Mouse (Mus musculus) heart, postnatal 0 days (tissue): ENCODE measurements around the gene B4galnt1.

Source experiments
- CTCF ChIP-seq: IDR thresholded peaks from 2 replicates; pipeline ENCODE4 v1.5.1; 2016; ENCODE audit warnings: antibody characterized with exemption, control low read depth, low read depth
- EP300 ChIP-seq: IDR thresholded peaks from 2 replicates; pipeline ENCODE4 v1.6.1; 2016; ENCODE audit warnings: antibody characterized with exemption, low read depth

DNA sequence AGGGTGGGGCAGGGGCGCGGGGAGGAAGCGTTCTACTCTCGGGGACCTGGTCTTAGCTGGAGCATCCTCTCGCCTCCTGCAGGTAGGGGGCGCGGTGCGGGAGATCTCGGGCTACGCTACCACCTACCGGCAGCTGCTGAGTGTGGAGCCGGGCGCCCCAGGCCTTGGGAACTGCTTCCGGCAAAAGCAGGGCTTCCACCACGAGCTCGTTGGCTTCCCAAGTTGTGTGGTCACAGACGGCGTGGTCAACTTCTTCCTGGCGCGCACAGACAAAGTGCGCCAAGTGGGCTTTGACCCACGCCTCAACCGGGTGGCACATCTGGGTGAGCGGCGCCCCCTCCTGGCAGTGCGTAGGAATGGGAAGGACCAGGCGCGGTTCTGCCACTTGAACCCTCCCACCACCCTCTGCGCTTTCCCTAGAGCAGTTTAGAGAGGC is 5.8 kb downstream of the B4galnt1 start:
- TF ChIP-seq EP300 (no peak), CTCF (peak; percentile 62)
